Mouse (Mus musculus) liver, postnatal 0 days (tissue): ENCODE data around the gene Scamp1.

Experiments
- CTCF ChIP-seq: sonication (generic); IDR thresholded peaks from 2 replicates; pipeline ENCODE4 v1.5.1; 2016; ENCODE audit warnings: antibody characterized with exemption, low read depth
- EP300 ChIP-seq: IDR thresholded peaks from 2 replicates; pipeline ENCODE4 v1.6.1; 2016; ENCODE audit warnings: antibody characterized with exemption, low read depth, mild to moderate bottlenecking

GRCm38 (mm10) chr13:94296371-94296770, 10.7 kb upstream of the Scamp1 start:
- TF ChIP-seq CTCF (no peak), EP300 (no peak)
